28 mouse cellular contexts compared by ENCODE assay signal in genomic region chr4:54984502-54984901, GRCm38 (mm10).
"Had no signal": no experiment of that assay in that cellular context is flagged by ENCODE, and none has a peak within 500 bp of the region (broad histone marks: within the 10 kb centered on the region; RNA-seq: fewer than 3 reads in every experiment).

No protein-coding gene starts in this region.

- ATAC-seq: hindbrain, embryonic 16.5 days; inflammation-experienced regulatory T-cells, adult 6 months; intestine, embryonic 15.5 days; liver, embryonic 12.5 days had no signal

- H3K27ac ChIP-seq: gastrocnemius, adult 2 months; heart, embryonic 10.5 days; hindbrain, embryonic 10.5 days; hindbrain, embryonic 12.5 days; hindbrain, embryonic 14.5 days; intestine, embryonic 15.5 days; kidney, embryonic 15.5 days; kidney, postnatal 0 days; layer of hippocampus, adult 2 months; left cerebral cortex, adult 2 months; limb, embryonic 12.5 days; limb, embryonic 15.5 days; liver, embryonic 12.5 days; liver, embryonic 14.5 days had no signal

- H3K4me3 ChIP-seq: gastrocnemius, adult 2 months; heart, embryonic 10.5 days; heart, embryonic 12.5 days; hindbrain, embryonic 10.5 days; hindbrain, embryonic 12.5 days; intestine, embryonic 15.5 days; kidney, embryonic 15.5 days; layer of hippocampus, adult 2 months; left cerebral cortex, adult 2 months; limb, embryonic 12.5 days; limb, embryonic 15.5 days; liver, embryonic 12.5 days had no signal

- H3K4me2 ChIP-seq: heart, embryonic 12.5 days; hindbrain, embryonic 12.5 days; hindbrain, embryonic 14.5 days; intestine, embryonic 15.5 days; kidney, embryonic 15.5 days; limb, embryonic 12.5 days; limb, embryonic 15.5 days; liver, embryonic 12.5 days had no signal

- DNase-seq: gastrocnemius, adult 2 months; gastrocnemius, postnatal 10 days; gastrocnemius, postnatal 25 days; heart, adult 18-20 months; heart, postnatal 10 days; heart, postnatal 4 days; kidney, adult 11 months; kidney, adult 2 months; kidney, adult 9 months; kidney, postnatal 25 days; kidney, postnatal 4 days; left cerebral cortex, postnatal 4 days had no signal

- H3K9me3 ChIP-seq: heart, embryonic 10.5 days; heart, embryonic 12.5 days; hindbrain, embryonic 10.5 days; hindbrain, embryonic 12.5 days; intestine, embryonic 15.5 days; kidney, embryonic 15.5 days; limb, embryonic 12.5 days; limb, embryonic 15.5 days; liver, embryonic 12.5 days had no signal

- H3K27me3 ChIP-seq: heart, embryonic 12.5 days; hindbrain, embryonic 12.5 days; intestine, embryonic 15.5 days; kidney, embryonic 15.5 days; limb, embryonic 12.5 days; limb, embryonic 15.5 days; liver, embryonic 12.5 days had no signal

- H3K36me3 ChIP-seq: heart, embryonic 12.5 days; intestine, embryonic 15.5 days; limb, embryonic 15.5 days; liver, embryonic 12.5 days had no signal

- H3K4me1 ChIP-seq: liver, embryonic 12.5 days had no signal

- H3K9ac ChIP-seq: heart, embryonic 12.5 days; hindbrain, embryonic 12.5 days; hindbrain, embryonic 14.5 days; intestine, embryonic 15.5 days; kidney, embryonic 15.5 days; limb, embryonic 12.5 days; limb, embryonic 15.5 days; liver, embryonic 12.5 days; liver, embryonic 14.5 days had no signal
